Mouse (Mus musculus): ENCODE results near the gene Hmga1b.

DNA sequence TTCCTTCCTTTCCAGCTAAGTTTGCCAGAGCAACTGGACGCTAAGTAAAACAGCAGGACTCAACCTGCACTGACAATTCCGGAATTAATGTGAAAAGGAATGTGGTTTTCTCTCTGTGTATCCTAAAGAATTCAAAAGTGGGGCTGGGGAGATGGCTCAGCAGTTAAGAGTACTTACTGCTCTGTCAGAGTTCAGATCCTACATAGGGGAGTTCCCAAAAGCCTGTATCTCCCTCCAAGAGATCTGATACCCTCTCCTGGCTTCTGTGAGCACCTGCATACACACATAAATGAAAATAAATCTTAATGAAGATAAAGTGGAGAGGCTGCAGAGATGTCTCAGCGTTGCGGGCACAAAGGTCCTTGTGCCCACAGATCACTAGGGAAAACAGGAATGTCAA lies 11.0 kb upstream of the Hmga1b start:
- TF ChIP-seq CTCF (IDR thresholded peaks at IDR 0.05; ENCODE audit: control insufficient read depth, insufficient read depth, low read length) (no peak), POLR2A (IDR thresholded peaks at IDR 0.05; ENCODE audit: borderline replicate concordance, control insufficient read depth, low read depth, low read length) (no peak)
